Mouse (Mus musculus) kidney, embryonic 16.5 days (tissue): ENCODE data around the gene Spaca6. TPM values are rescaled to one million over a fixed set of nuclear protein-coding genes. Genes with fewer than 3 reads are reported as not detected.

Experiments
- ATAC-seq: fragments of 200-750 bp; cut with Nextera tagmentation; 2 replicates; pipeline ENCODE4 v1.8.0; 2017; ENCODE audit warnings: moderate TSS enrichment; ENCODE audit not compliant: low FRiP score, low TSS enrichment
- H3K27ac ChIP-seq: fragments of 300-500 bp; sonication (generic); 2 replicates; pipeline ENCODE4 v1.5.1; 2014; ENCODE audit warnings: low read length
- H3K27me3 ChIP-seq: fragments of 300-500 bp; sonication (generic); 2 replicates; pipeline ENCODE4 v1.6.1; 2014; ENCODE audit warnings: low read length, control low read depth, mixed read lengths; ENCODE audit not compliant: insufficient read depth
- H3K36me3 ChIP-seq: fragments of 300-500 bp; sonication (generic); 2 replicates; pipeline ENCODE4 v1.6.1; 2014; ENCODE audit warnings: low read length, control low read depth, mixed read lengths; ENCODE audit not compliant: insufficient read depth
- H3K4me1 ChIP-seq: fragments of 300-500 bp; sonication (generic); 2 replicates; pipeline ENCODE4 v1.6.1; 2014; ENCODE audit warnings: low read length, control low read depth, mixed read lengths; ENCODE audit not compliant: insufficient read depth
- H3K4me2 ChIP-seq: fragments of 300-500 bp; sonication (generic); replicated peaks from 2 replicates; pipeline ENCODE4 v1.6.1; 2014; ENCODE audit warnings: low read depth, low read length
- H3K4me3 ChIP-seq: fragments of 300-500 bp; sonication (generic); 2 replicates; pipeline ENCODE4 v1.5.1; 2014; ENCODE audit warnings: mild to moderate bottlenecking, low read length
- H3K9ac ChIP-seq: fragments of 300-500 bp; sonication (generic); replicated peaks from 2 replicates; pipeline ENCODE4 v1.6.1; 2014; ENCODE audit warnings: low read length
- H3K9me3 ChIP-seq: fragments of 300-500 bp; sonication (generic); 2 replicates; pipeline ENCODE4 v1.6.1; 2016; ENCODE audit warnings: low read length, control low read depth
- WGBS: fragments of 180-500 bp; shearing (Covaris S2); extraction: QIAGEN DNeasy Blood & Tissue Kit; methylation state at CpG from one replicate; pipeline ENCODE4 v1.1.7; 2014; 5-methylcytosine and 5-hydroxymethylcytosine counted together
- polyA plus RNA-seq: library from polyadenylated mRNA; unstranded; fragments of >200 nt; fragmentation: Nextera tagmentation; extraction: Ambion mirVana; gene quantifications from 2 replicates; pipeline ENCODE4 v1.2.1, GENCODE M21; 2015

Gene Spaca6
- polyA plus RNA-seq: 30.6 and 44.9 TPM in 2 replicates

DNA sequence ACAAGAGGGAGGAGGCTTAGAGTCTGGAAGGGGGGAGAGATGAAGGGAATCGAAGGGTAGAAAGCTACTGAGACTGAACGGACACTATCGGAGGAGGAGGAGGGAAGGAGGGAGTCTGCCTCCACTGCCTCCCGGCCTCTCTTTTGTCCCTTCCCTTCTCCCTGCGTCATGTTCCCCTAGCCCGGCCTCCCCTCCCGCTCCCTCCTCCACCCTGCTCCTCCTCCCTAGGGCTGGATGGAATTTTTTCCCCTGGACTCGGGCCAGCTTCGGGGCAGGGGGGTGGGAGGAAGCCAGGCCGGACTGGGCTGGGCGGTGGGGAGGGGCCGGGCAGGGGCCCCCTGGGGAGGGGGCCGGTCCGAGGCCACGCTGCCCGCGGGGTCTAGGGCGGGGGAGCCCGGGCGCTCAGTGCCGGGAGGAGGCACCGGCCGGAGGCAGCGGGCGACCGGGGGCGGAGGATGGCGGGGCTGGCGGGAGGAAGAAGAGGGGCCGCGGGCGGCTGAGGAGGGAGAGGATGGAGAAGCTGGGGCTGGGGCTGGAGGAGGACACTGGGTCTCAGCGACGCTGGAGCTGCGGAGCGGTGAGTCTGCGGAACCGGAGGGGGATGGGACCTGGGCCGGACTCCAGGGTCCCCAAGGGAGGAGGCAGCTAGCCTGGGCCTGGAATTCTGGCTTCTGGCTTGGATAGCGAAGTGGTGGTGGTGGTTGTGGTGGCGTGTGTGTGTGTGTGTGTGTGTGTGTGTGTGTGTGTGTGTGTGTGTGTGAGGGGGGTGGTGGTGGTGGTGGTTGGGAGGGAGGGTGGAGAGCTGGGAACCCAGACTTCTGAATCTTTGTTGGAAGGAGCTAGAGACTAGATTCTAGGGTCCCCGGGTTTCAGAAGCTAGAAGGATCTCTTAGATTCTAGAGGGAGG is at the start of gene Spaca6:
Spaca6 (plus strand) TSS at position 408 of the 907 bp plus-strand sequence.
- Histone ChIP-seq H3K9ac (peak within 1 kb of the TSS; percentile 75), H3K27me3 (no peaks in the 10 kb centered on the region), H3K4me2 (peak within 1 kb of the TSS; percentile 71), H3K27ac (peak within 1 kb of the TSS; percentile 97), H3K36me3 (peaks cover 3% of the 10 kb centered on the region; the same call in 1 of the 2 replicates), H3K9me3 (no peaks in the 10 kb centered on the region), H3K4me1 (peaks cover 32% of the 10 kb centered on the region), H3K4me3 (peak within 1 kb of the TSS; percentile 69)
- 1% methylated on average over 22 of the region's 42 CpGs for WGBS
- ATAC-seq: peak; percentile 90

DNA sequence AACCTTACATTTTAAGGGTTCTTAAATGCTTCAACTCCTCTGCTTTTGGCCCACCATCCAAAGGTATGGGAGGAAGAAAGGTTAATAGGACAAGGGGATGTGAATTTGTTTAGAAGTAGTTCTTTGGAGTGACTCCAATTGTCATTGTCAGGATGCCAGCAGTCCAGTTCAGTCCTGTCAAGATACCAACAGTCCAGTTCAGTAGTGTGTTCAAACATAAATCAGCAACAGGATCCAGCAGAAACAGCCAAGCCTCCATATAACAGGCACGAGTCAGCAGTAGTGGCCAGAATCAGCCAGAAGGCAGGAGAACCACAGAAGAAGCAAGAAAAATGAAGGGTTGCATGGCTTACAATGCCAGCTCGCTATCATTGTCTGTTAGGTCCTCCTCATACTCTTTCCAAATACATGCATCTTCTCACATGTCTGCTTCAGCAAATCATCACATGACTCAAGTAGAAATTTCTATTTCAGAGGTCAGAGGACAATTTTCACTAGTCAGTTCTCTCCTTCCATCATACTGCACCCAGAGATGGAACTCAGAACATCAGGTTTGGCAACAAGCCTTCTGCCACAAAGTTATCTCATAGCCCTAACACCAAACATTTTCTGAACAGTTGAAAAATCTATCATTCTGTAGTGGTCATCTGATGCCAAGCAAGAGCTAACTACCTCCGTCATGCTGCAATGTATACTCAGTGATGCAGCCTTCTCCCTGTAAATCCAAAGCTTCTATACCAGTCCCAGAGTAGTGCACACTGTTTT is 35.9 kb upstream of the Spaca6 start:
- Histone ChIP-seq H3K4me2 (no peak overlapping the region), H3K27me3 (no peaks in the 10 kb centered on the region), H3K4me1 (peaks cover 10% of the 10 kb centered on the region), H3K27ac (no peak overlapping the region), H3K9me3 (no peaks in the 10 kb centered on the region), H3K36me3 (no peaks in the 10 kb centered on the region), H3K9ac (no peak overlapping the region), H3K4me3 (no peak overlapping the region)
- no peak for ATAC-seq
- 59% methylated on average over 3 of the region's 3 CpGs for WGBS

DNA sequence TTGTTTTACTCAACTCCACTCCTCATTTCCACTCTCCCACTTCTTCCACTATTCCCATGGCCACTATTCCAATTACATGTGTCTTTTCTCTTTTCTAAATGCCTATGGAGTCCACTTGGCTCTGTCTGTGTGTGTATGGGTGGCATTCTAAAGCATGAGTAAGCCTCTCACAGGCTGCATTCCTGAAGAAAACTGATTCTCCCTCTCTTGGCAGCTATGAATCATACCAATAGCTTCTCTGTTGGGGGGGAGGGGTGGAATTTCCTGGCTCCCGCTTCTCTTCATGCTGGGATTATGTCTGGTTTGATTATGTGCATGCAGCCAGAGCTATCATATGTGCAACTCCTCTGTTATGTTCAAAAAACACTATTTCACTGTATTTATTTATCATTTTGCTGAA is 34.4 kb upstream of the Spaca6 start:
- Histone ChIP-seq H3K9me3 (no peaks in the 10 kb centered on the region), H3K4me2 (no peak overlapping the region), H3K4me3 (no peak overlapping the region), H3K9ac (no peak overlapping the region), H3K27me3 (no peaks in the 10 kb centered on the region), H3K36me3 (no peaks in the 10 kb centered on the region), H3K27ac (no peak overlapping the region), H3K4me1 (peaks cover 10% of the 10 kb centered on the region)
- 0 out of 2 replicates have a peak, but pooled peaks have one; percentile 51 for ATAC-seq
- 17% methylated on average over 1 of the region's 1 CpGs for WGBS

DNA sequence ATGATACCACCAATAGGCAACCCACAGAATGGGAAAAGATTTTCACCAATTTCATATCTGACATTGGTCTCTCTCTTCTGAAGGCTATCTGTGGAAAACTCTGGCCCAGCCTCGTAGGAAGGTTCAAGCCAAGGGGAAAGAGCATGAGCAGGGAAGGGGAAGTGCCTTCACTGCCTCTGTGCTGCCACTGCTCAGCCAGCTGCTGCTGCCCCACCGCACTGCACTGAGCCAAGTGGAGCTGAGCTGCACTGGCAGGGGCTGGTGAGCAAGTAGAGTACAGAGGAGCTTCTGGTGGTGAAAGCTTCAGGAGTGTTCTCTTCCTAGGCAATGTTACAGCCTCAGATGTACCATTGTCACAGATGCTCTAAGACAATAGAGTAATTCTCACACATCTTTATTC is 31.4 kb upstream of the Spaca6 start:
- Histone ChIP-seq H3K9ac (no peak overlapping the region), H3K36me3 (no peaks in the 10 kb centered on the region), H3K4me1 (peaks cover 10% of the 10 kb centered on the region), H3K27me3 (no peaks in the 10 kb centered on the region), H3K4me3 (no peak overlapping the region), H3K4me2 (no peak overlapping the region), H3K9me3 (no peaks in the 10 kb centered on the region), H3K27ac (no peak overlapping the region)
- ATAC-seq: no peak
- 44% methylated on average over 2 of the region's 2 CpGs for WGBS

DNA sequence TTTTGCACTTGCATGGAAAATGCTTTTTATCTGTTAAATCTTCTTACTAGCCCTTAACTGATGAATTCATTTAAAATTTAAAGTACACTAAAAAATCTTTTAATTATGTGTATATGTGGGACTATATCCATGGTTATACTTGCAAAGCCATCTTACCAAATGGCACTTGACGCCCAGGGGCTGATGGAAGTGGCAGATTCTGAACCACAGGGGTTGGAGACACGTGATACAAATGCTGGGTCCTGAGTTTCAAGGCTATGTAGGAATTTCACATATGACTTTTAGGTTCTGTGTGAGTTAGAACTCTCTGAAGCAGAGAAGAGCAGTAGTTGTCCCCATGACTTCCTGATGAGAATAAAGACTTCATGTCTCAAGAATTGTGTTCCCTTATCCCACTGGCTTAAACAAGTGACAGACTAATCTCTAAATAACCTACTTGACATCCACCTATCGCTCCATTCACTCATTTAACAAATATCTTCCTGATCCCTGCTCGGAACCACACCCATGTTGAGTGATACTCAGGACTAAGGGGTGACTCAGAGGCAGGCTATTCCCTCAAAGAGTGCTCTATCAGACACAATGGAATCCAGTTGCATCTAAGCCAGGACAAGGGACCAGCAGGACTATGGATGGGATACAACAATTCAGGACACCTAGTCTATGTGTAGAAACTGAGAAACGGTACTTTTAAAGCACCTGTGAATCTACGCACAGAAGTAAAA is 3.2 kb upstream of the Spaca6 start:
- Histone ChIP-seq H3K27ac (no peak overlapping the region), H3K4me1 (0 out of 2 replicates have a peak, but pooled peaks cover 4% of the 10 kb centered on the region), H3K4me3 (no peak overlapping the region), H3K9ac (no peak overlapping the region), H3K27me3 (no peaks in the 10 kb centered on the region), H3K36me3 (no peaks in the 10 kb centered on the region), H3K4me2 (no peak overlapping the region), H3K9me3 (no peaks in the 10 kb centered on the region)
- WGBS: 84% methylated on average over 6 of the region's 6 CpGs
- no peak for ATAC-seq

DNA sequence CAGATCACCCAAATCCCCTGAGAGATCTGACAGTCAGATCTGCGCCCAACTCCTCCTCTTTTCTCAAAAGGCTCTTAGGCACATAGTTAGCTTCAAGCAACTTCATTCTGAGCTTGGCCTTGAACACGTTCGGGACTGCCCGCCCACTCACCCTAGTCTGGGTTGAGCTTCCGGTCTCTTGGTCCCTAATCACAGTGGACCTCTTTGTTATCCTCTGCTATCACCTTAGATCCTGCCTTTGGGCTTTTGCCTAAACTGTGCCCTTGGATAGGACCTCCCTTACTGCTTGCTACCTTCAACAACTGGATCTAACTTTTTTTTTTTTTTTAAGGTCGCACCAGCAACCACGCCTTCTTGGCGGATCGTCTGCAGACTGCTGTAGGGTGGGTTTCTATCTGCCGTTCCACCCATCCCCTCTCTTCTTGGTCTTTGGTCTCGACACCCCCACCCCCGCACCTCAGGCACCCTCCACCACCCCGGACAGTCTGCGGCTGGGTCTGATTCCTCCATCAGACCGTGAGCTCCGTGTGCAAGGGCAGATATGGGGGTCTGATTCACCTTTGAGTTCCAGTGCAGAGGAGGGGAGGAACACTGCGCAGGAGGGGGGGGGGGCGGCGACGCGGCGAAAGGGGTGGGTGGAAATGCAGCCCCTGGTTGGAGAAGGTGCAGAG is 902 bp upstream of the Spaca6 start:
- no peaks in the 10 kb centered on the region for H3K9me3 ChIP-seq
- peak; percentile 33 for ATAC-seq
- peak overlapping the region; percentile 75 for H3K9ac ChIP-seq
- under 1% methylated on average over 17 of the region's 22 CpGs for WGBS
- H3K4me2 ChIP-seq: peak overlapping the region; percentile 71
- H3K36me3 ChIP-seq: no peaks in the 10 kb centered on the region
- H3K27ac ChIP-seq: peak overlapping the region; percentile 97
- H3K4me1 ChIP-seq: peaks cover 23% of the 10 kb centered on the region
- peak overlapping the region; percentile 69 for H3K4me3 ChIP-seq
- H3K27me3 ChIP-seq: no peaks in the 10 kb centered on the region

DNA sequence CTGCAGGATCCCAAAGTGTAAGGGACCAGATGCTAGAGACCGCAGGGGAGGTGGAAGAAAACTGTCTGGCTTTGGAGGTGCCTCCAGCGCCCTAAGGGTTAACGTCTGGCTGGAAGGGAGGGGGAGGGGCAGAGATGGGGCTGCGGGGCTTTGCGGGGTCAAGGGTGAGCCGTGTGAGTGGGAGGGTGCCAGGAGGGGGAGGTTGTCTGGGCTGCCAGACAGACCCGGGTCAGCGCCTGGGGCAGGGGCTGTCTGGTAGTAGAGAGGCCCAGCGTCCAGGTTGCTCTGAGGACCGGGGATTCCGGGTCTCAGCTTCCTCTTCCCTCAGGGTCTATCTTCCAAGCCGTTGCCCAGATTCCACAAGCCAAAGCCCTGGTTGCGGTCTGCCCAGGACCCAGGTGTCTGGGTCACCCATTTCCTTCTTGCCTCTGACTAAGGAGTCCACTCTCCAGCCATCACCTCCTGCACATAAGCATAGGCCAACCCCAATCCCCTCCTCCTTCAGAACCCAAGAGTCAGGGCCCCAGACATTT is 766 bp downstream of the Spaca6 start:
- peak overlapping the region; percentile 71 for H3K4me2 ChIP-seq
- H3K9ac ChIP-seq: peak overlapping the region; percentile 75
- peak; percentile 53 for ATAC-seq
- H3K4me3 ChIP-seq: peak overlapping the region; percentile 69
- H3K36me3 ChIP-seq: peaks cover 6% of the 10 kb centered on the region; the same call in 1 of the 2 replicates
- peaks cover 38% of the 10 kb centered on the region for H3K4me1 ChIP-seq
- H3K27ac ChIP-seq: peak overlapping the region; percentile 97
- WGBS: 0% methylated on average over 13 of the region's 13 CpGs
- no peaks in the 10 kb centered on the region for H3K9me3 ChIP-seq
- no peaks in the 10 kb centered on the region for H3K27me3 ChIP-seq

DNA sequence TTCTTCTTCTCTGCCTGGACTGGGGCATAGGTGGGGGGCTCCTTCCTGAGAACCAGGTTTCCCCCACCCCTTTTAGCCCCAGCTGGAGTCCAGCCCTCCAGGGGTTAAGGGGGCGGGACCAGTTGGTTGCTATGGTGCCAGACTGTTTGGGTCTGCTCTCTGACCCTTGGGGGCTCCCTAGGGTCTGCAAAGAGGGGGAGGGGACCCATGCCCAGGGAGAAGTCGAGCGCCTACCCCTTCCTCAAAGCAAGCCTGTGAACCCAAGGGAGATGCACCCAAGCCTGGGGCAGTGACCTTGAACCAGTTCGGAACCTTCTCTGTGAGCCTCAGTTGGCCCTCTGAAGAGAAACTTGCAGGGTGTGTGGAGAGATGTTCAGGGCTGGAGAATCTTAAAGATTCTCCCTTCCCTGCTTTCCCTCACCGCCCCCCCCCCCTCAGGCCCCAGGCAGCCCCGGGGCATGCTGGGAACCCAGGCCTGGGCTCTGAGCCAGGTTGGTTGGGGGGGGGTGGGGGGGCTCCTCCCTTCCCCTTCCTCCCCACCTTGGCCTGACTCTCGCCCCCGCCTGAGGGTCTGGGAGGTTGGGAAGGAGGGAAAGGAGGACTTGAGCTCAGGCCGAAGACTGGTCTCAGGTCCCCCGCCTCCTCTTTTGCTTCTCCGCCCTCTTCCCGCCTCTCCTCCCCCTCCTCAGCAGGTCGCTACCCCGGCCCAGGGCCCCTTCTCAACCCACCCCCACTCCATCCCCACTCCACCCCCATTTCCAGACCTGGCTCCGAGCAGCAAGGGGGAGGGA is 1.4 kb downstream of the Spaca6 start:
- H3K4me2 ChIP-seq: peak overlapping the region; percentile 71
- peak overlapping the region; percentile 97 for H3K27ac ChIP-seq
- ATAC-seq: peak; percentile 44
- H3K4me1 ChIP-seq: peaks cover 39% of the 10 kb centered on the region
- peak overlapping the region; percentile 69 for H3K4me3 ChIP-seq
- H3K9me3 ChIP-seq: no peaks in the 10 kb centered on the region
- H3K9ac ChIP-seq: peak overlapping the region; percentile 75
- H3K36me3 ChIP-seq: peaks cover 6% of the 10 kb centered on the region; the same call in 1 of the 2 replicates
- H3K27me3 ChIP-seq: no peaks in the 10 kb centered on the region
- WGBS: 0% methylated on average over 8 of the region's 15 CpGs
